Mouse (Mus musculus): Measurements from ENCODE around the gene Fam219b.
A peak's percentile ranks its signal among the peaks of the same experiment; 100 is the strongest.

- no peak for TF ChIP-seq E2F4 (IDR thresholded peaks at IDR 0.05; ENCODE audit: insufficient read depth)
- TF ChIP-seq POLR2A (IDR thresholded peaks at IDR 0.05; ENCODE audit: insufficient read length, low read depth) = peak; percentile 86
- TF ChIP-seq SRF (IDR thresholded peaks at IDR 0.05; ENCODE audit: control insufficient read depth, insufficient read length, low read depth) = no peak
- TF ChIP-seq USF1 (IDR thresholded peaks at IDR 0.05; ENCODE audit: low read depth) = no peak
- no peak for TF ChIP-seq MAX (IDR thresholded peaks at IDR 0.05; ENCODE audit: low read depth)
- TF ChIP-seq POLR2AphosphoS2 (IDR thresholded peaks at IDR 0.05; ENCODE audit: insufficient read length, low read depth) = peak; percentile 88
- TF ChIP-seq MYOD1 (IDR thresholded peaks at IDR 0.05; ENCODE audit: control insufficient read depth in 1 of 3, insufficient read length in 2 of 3, low read depth in 2 of 3) = peak in 1 of 3 experiments; percentile 70
- TF ChIP-seq REST (IDR thresholded peaks at IDR 0.05; ENCODE audit: insufficient read depth, insufficient read length) = no peak
- no peak for TF ChIP-seq CEBPB (IDR thresholded peaks at IDR 0.05; ENCODE audit: insufficient read depth, poor library complexity, severe bottlenecking)
These were observed 23.8 kb downstream of the Fam219b start, which contains the start of gene Scamp2 for GRCm38 (mm10) chr9:57560861-57561710.
